Mouse (Mus musculus): ENCODE measurements around the gene Gm10718.
"Not testable (repeated sequence)": the region's sequence is repeated elsewhere in the genome, so short reads cannot be mapped to it uniquely, and the experiment has no call there.

DNA sequence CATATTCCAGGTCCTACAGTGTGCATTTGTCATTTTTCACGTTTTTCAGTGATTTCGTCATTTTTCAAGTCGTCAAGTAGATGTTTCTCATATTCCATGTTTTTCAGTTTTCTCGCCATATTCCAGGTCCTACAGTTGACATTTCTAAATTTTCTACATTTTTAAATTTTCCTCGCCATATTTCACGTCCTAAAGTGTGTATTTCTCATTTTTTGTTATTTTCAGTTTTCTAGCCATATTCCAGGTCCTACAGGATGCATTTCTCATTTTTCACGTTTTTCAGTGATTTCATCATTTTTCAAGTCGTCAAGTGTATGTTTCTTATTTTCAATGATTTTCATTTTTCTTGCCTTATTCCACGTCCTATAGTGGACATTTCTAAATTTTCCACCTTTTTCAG, 3.4 kb downstream of the Gm10718 start:
- TF ChIP-seq CTCF, EP300 (IDR thresholded peaks at IDR 0.05; ENCODE audit: low read depth): not testable (repeated sequence)

Data from liver, postnatal 0 days (tissue).